Mouse (Mus musculus): ENCODE measurements at regions not wholly inside any gene's neighbourhood (a gene's known extent, or its start where the extent isn't known, plus 50 kb on each side); places are given as distances from the start of the nearest gene placed in this dataset.

DNA sequence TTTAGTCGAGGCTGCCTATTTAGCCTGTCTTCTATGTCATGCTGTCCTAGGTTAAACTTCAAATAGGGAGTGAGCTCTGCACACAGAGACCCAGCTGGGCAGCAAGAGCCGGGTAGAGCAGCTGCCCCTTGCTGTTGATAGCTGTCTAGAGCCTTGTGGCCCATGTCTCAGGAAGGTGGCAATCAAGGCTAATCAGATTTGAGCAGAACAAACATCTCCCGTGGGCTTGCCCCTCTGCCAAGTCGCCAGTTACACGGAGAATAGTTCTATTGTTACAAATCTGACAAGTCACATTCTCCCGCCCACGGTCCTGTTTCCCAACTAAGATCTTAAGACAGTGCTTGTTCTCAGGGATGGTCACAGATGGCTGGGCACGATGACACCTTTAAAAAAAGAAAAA lies 171.4 kb downstream of the Irx2 start:
- WGBS: 24% methylated on average over 8 of the region's 8 CpGs
- no peak for DNase-seq (ENCODE audit: low read depth, low spot score)

GRCm38 (mm10) chr13:72800546-72800945 lies 171.9 kb downstream of the Irx2 start:
- 51% methylated on average over 3 of the region's 3 CpGs for WGBS
- no peak for DNase-seq (ENCODE audit: low read depth, low spot score)

DNA sequence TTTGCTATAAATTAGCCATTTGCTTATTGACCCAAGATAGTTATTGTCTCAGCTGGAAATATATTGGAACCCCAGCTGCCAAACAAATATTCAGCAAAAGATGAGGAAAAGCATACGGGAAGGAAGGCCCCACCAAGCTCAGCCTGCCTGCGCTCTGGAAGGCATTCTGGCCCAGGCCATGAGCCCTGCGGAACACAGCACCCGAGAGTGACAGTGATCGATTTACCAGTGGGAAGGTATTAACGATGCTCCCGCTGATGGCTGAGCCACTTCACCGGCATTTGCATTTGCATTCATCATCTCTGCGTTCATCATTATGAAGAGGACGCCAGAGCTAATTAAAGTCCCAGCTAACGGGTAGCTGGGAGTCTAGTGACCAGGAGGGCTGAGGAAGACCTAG lies 174.8 kb downstream of the Irx2 start:
- WGBS: 61% methylated on average over 11 of the region's 11 CpGs
- no peak for DNase-seq (ENCODE audit: low read depth, low spot score)

DNA sequence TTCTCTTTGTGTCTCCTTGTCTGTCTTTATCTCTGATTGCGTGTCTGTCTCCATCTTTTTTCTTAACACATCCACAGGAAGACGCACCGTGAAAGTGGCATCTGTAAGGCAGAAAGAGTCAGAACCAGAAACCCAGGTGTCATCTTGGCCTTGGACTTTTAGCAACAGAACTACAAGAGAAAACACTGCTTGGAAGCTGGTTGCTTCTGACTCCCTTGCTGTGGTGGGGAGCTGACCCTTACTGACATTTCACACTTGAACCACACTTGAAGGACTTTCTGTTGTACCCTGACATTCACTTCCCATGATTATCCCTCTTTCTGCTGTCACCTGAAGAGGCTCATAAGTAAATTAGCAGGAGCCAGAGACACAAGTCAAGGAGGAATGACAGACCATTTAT lies 180.6 kb downstream of the Irx2 start:
- WGBS: 87% methylated on average over 3 of the region's 3 CpGs
- DNase-seq (ENCODE audit: low read depth, low spot score): no peak

DNA sequence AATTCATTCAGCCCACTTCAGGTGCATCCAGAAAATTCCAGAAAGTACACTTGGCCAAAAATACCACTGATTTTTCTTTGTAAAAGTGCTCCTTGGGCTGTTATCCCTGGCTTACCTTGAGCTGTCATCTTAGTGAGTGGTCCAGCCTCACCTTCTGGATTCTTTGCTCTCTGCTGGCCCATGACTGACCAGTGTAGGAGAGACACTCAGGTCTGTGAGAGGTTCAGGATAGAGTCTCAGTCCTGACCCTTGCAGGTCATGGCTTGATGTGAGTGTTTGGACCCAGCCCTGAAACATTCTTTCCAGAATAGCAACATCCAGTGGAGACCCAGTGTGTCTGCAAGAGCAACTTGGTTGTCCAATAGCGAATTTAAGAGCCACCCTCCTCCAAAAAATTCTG lies 182.0 kb downstream of the Irx2 start:
- WGBS: 56% methylated on average over 1 of the region's 1 CpGs
- no peak for DNase-seq (ENCODE audit: low read depth, low spot score)

GRCm38 (mm10) chr13:72814616-72815015 lies 186.0 kb downstream of the Irx2 start:
- DNase-seq (ENCODE audit: low read depth, low spot score): no peak
- WGBS: 54% methylated on average over 7 of the region's 7 CpGs

DNA sequence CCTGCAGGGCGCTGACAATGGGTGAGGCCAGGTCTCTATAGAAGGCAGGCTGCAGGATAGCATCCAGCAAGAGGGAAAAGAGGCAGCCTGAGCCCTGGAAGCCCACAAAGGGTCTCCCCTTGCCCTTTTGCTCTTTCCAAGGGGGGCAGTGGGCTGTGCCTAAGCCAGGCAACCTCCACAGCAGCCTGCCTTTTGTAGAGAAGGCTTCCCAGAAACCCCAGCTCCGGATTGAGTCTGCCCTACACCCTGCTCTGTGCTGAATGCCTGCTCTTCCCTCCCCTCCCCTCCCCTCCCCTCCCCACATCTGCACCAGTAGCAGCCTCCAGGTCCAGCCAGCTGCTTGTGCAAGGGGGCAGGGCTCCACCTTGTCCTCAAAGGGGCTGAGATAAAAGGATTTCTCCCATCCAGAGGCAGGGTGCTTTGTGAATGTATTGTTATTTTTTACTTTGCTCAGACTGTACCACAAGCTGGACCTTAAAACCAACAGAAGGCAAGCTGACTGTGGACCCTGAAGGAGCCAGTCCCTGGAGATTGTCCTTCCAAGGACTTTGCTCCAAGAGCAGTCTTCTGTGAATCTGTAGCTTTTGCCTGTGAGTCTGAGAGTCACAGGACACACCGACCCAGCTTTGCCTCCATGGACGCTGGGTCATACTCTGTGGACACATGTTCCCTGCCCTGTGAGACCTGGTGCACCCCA lies 186.8 kb downstream of the Irx2 start:
- no peak for DNase-seq (ENCODE audit: low read depth, low spot score)
- 12% methylated on average over 4 of the region's 4 CpGs for WGBS

DNA sequence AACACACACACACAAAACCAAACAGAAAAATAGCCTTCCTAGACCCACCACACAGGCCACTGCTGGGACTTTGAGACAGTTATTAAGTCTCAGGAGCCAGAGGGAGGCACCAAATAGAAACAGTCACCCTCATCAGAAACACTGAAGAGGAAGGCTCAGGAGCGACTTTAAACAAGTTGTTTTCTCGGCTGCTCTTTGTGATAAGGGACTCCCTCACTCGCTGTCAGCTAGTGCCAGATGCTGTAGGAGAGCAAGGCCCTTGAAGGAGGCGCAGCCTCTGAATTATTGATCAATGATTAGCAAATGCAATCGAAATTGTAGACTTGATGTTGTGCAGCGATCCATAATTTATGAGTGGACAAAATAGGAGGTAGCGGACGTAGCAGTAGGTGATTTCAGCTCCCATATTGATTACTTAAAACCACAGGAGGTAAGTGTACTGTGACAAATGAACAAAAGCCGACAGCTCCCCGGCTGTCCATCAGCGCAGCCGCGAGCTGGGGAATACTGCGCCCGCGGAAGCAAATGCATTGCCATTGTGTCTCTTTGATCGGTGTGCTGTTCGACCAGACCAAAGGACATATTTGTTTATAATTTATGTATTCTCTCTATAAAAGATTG lies 187.4 kb downstream of the Irx2 start:
- 13% methylated on average over 18 of the region's 18 CpGs for WGBS
- DNase-seq (ENCODE audit: low read depth, low spot score): no peak

DNA sequence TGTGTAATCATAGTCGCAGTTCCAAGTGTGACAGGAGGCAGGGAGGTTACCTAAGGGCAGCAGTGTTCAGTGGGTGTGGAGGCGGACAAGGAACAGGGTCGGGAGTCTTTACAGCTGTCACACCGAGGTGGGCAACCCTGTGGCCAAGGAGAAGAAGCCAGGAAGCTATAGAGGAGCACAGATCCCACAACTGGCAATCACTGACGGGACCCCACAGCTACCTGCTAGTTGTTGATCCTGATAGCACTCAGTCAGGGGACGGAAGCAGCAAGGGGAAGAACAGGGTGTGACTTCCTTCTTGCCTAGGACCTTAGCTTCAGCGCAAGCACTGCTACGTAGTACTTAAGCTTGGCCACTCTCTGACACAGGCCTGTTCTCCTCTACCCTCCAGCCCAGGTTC lies 188.2 kb downstream of the Irx2 start:
- no peak for DNase-seq (ENCODE audit: low read depth, low spot score)
- 13% methylated on average over 8 of the region's 8 CpGs for whole genome bisulfite sequencing

- 11% methylated on average over 2 of the region's 2 CpGs for whole genome bisulfite sequencing
- no peak for DNase-seq (ENCODE audit: low read depth, low spot score)
These were observed 188.9 kb downstream of the Irx2 start for GRCm38 (mm10) chr13:72817521-72817920.

GRCm38 (mm10) chr13:72817930-72818329 lies 189.3 kb downstream of the Irx2 start:
- DNase-seq (ENCODE audit: low read depth, low spot score): no peak
- WGBS: 17% methylated on average over 6 of the region's 6 CpGs

GRCm38 (mm10) chr13:72826613-72827012 lies 198.0 kb downstream of the Irx2 start:
- no peak for DNase-seq (ENCODE audit: low read depth, low spot score)
- WGBS: 54% methylated on average over 3 of the region's 3 CpGs

GRCm38 (mm10) chr13:72829331-72829730 lies 200.7 kb downstream of the Irx2 start:
- WGBS: 53% methylated on average over 3 of the region's 3 CpGs
- no peak for DNase-seq (ENCODE audit: low read depth, low spot score)

DNA sequence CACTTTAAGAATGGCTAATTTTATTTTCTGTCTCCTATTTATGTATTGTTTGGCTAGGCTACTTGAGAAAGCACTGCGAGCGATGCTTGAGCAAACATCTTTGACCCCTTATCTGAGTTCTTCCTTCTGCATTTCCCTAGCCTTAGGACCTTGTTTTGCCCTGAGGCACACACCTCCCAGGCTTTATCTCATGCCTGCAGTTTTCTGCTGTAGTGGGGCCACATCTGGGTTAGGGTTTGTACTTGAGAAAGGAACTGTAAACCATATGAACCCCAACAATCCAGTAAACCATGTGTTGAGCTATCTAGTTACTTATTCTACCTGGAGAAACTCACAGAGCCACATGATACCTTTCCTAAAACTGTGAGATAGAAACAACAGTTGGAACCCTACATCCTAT lies 204.7 kb downstream of the Irx2 start:
- DNase-seq (ENCODE audit: low read depth, low spot score): no peak
- 51% methylated on average over 2 of the region's 2 CpGs for WGBS

DNA sequence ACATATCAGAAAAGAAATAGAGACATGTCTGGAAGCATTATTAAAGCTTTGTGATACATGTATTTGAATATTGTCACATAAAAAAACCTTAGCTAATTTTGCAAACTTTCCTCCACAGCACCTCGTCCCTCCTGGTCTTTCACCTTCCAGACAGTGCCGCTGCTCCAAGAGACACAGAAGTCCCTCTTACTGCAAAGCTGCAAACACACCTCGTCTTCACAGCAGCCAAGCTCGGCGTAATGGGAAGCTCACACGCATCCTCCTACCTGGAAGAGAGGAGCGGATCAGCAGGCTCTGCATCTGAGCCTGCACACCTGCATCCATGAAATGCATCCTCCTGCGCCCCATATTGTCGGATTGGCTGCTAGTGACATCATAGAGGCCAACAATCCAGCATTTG lies 208.4 kb downstream of the Irx2 start:
- WGBS: 74% methylated on average over 9 of the region's 9 CpGs
- no peak for DNase-seq (ENCODE audit: low read depth, low spot score)

- DNase-seq (ENCODE audit: low read depth, low spot score): no peak
- WGBS: 55% methylated on average over 4 of the region's 4 CpGs
These were observed 219.5 kb downstream of the Irx2 start for GRCm38 (mm10) chr13:72848097-72848496.

GRCm38 (mm10) chr13:72849841-72850240 lies 221.2 kb downstream of the Irx2 start:
- WGBS: 68% methylated on average over 11 of the region's 11 CpGs
- DNase-seq (ENCODE audit: low read depth, low spot score): no peak

GRCm38 (mm10) chr13:72852896-72853295 lies 224.3 kb downstream of the Irx2 start:
- DNase-seq (ENCODE audit: low read depth, low spot score): no peak
- 73% methylated on average over 4 of the region's 4 CpGs for WGBS

DNA sequence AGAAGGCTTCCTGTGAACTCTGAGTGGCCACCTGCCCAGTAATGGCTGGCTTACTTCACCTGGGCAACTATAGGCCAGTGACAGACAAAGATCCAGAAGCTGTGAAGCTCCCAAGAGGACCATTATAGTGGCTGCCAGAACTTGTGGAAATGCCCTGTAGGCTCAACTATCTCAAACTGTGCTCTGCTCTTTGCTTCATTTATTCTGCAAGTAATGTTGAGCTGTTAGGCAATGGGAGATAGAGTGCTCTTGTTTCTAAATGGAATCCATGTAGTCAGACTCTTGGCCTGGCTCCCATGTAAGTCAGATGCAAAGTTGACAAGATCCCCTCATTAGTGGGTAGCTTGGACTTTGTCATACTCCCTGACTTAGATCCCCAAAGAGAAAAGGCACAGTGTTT lies 247.3 kb downstream of the Irx2 start:
- no peak for DNase-seq (ENCODE audit: low read depth, low spot score)

DNA sequence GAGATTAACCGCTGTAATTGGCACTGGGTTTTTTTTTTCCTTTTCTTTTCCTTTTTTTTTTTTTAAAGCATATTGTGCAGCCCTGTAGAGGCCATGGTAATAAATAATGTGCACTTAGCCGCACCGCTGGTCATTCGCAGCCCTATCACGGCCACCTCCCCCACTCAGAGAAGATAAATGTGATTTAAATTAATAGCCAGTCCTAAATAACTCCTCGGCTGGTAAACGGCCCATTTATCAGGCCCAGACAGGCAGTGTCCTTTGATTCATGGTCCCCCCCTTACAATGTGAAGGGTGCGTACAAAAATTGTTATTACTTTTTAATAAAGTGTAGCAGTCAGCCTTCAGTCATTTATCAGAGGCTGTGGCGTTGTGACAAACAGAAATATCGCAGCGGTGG lies 266.4 kb downstream of the Irx2 start:
- DNase-seq (ENCODE audit: low read depth, low spot score): no peak
- 62% methylated on average over 11 of the region's 11 CpGs for WGBS

DNA sequence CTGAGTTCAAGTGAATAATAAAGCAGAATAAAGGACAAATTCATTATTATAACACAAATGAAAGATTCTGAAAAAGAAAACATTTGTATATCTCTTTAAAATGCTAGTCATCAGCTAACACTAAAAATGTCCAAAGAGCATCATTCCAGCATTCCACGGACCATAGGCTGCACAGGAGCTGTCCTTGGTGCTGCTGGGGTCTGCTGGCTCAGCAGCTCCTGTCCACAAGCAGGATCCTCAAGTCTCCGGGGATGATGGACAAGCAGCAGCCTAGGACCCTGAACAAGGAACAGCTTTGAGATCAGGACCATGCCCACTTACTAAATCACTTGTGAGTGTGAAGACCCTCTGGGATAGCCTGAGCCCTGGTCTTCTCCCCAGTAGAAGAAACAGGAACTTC lies 274.0 kb downstream of the Irx2 start:
- WGBS: 23% methylated on average over 2 of the region's 2 CpGs
- DNase-seq (ENCODE audit: low read depth, low spot score): no peak

GRCm38 (mm10) chr13:72918895-72919294 lies 290.3 kb downstream of the Irx2 start:
- 34% methylated on average over 4 of the region's 4 CpGs for WGBS
- no peak for DNase-seq (ENCODE audit: low read depth, low spot score)

Measured in large intestine, adult 2 months (tissue).